ENCODE assay signal across 21 mouse cellular contexts in the genomic region with DNA sequence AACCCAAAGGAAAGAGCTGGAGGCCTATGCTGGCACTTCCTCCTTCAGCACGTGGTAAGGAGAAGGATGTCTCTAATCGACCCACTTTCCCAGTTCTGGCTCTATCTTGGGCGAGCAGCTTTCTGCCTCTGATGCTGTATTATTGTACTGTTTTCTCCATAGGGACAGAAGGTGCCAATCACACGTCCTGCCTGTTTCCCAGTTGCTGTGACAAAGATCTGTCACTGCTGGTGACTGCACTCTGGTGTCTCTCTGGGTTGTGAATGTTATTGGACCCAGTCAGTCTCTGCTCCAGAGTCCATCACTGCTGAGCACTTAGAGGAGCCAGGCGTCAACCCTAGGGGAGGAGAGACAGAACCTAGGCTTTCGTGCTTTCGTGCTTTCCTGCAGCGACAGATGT.
A peak's percentile ranks its signal among the peaks of the same experiment; 100 is the strongest.
DNase-seq lines count a peak whose midpoint lies in the region; ATAC-seq and TF ChIP-seq lines count a peak whose summit lies in the region.
"Had no signal": no experiment of that assay in that cellular context is flagged by ENCODE, and none has a peak within 500 bp of the region (broad histone marks: within the 10 kb centered on the region; RNA-seq: fewer than 3 reads in every experiment).

No protein-coding gene starts in this region.

- WGBS in embryonic facial prominence, embryonic 10.5 days = 60% methylated on average over 8 of the region's 8 CpGs
- 43% methylated on average over 8 of the region's 8 CpGs for WGBS in forebrain, postnatal 0 days

- H3K9ac ChIP-seq in forebrain, postnatal 0 days = no peak overlapping the region
- H3K9ac ChIP-seq: embryonic facial prominence, embryonic 15.5 days; hindbrain, embryonic 14.5 days had no signal

- no peak for TF ChIP-seq CTCF in forebrain, postnatal 0 days (IDR thresholded peaks at IDR 0.05; ENCODE audit: low read depth)

- no peaks in the 10 kb centered on the region for H3K9me3 ChIP-seq in embryonic facial prominence, embryonic 10.5 days
- H3K9me3 ChIP-seq in forebrain, postnatal 0 days (ENCODE audit: low read length) = no peaks in the 10 kb centered on the region
- H3K9me3 ChIP-seq: embryonic facial prominence, embryonic 15.5 days; heart, embryonic 10.5 days had no signal

- no peak overlapping the region for H3K4me3 ChIP-seq in embryonic facial prominence, embryonic 10.5 days
- no peak overlapping the region for H3K4me3 ChIP-seq in forebrain, postnatal 0 days (ENCODE audit: low read depth, low read length)
- H3K4me3 ChIP-seq: embryonic facial prominence, embryonic 15.5 days; erythroblast, embryonic 14.5 days; heart, embryonic 10.5 days had no signal

- no peak overlapping the region for H3K4me2 ChIP-seq in forebrain, postnatal 0 days (ENCODE audit: low read depth)
- H3K4me2 ChIP-seq: embryonic facial prominence, embryonic 15.5 days; hindbrain, embryonic 14.5 days had no signal

- no peak for DNase-seq in frontal cortex, adult 2 months (ENCODE audit: extremely low spot score in 1 of 2, low spot score in 1 of 2)
- peak; percentile 9 to 33 for DNase-seq in layer of hippocampus, postnatal 14 days (ENCODE audit: low spot score in 2 of 2)
- DNase-seq in layer of hippocampus, postnatal 25 days (ENCODE audit: extremely low spot score in 1 of 2, low spot score in 1 of 2) = no peak
- DNase-seq in embryonic facial prominence, embryonic 10.5 days (ENCODE audit: low spot score) = no peak
- DNase-seq in forebrain, postnatal 0 days = peak; percentile 30
- no peak for DNase-seq in lung, postnatal 4 days
- DNase-seq: adrenal gland, adult 2 months; adrenal gland, postnatal 25 days; cerebellum, adult 2 months; cerebellum, postnatal 10 days; gastrocnemius, postnatal 10 days; heart, adult 18-20 months; heart, postnatal 10 days; heart, postnatal 4 days had no signal

- peak; percentile 16; the same call in 1 of the 2 replicates for ATAC-seq in frontal cortex, adult (ENCODE audit: low TSS enrichment)
- ATAC-seq in forebrain, postnatal 0 days = peak; percentile 63
- ATAC-seq: inflammation-experienced regulatory T-cells, adult 6 months; intestine, postnatal 0 days had no signal

- H3K27ac ChIP-seq in embryonic facial prominence, embryonic 10.5 days (replicated peaks) = peak overlapping the region; percentile 48; the same call in 1 of the 2 replicates
- no peak overlapping the region for H3K27ac ChIP-seq in forebrain, postnatal 0 days (ENCODE audit: low read depth, low read length)
- H3K27ac ChIP-seq: embryonic facial prominence, embryonic 15.5 days; heart, embryonic 10.5 days; hindbrain, embryonic 14.5 days had no signal

- H3K36me3 ChIP-seq in embryonic facial prominence, embryonic 10.5 days (replicated peaks) = no peaks in the 10 kb centered on the region
- H3K36me3 ChIP-seq in forebrain, postnatal 0 days (ENCODE audit: insufficient read depth) = no peaks in the 10 kb centered on the region
- H3K36me3 ChIP-seq: embryonic facial prominence, embryonic 15.5 days; heart, embryonic 10.5 days had no signal

- H3K27me3 ChIP-seq in embryonic facial prominence, embryonic 10.5 days (replicated peaks; ENCODE audit: low read depth, poor library complexity, severe bottlenecking) = peaks cover 40% of the 10 kb centered on the region
- no peaks in the 10 kb centered on the region for H3K27me3 ChIP-seq in forebrain, postnatal 0 days (ENCODE audit: insufficient read depth, low read length)
- H3K27me3 ChIP-seq: embryonic facial prominence, embryonic 15.5 days had no signal

- H3K4me1 ChIP-seq in embryonic facial prominence, embryonic 10.5 days = peaks cover 36% of the 10 kb centered on the region
- peaks cover 13% of the 10 kb centered on the region; the same call in 1 of the 2 replicates for H3K4me1 ChIP-seq in forebrain, postnatal 0 days (ENCODE audit: insufficient read depth)
- H3K4me1 ChIP-seq: heart, embryonic 10.5 days had no signal

Comparison
In these comparisons a context has a peak if more than half of its experiments do, and no peak if none do; other contexts are left out.
1. DNase-seq: peak in layer of hippocampus, postnatal 14 days (2 of 2) and forebrain, postnatal 0 days (single experiment); none in frontal cortex, adult 2 months (0 of 2), layer of hippocampus, postnatal 25 days (0 of 2), embryonic facial prominence, embryonic 10.5 days (single experiment) and lung, postnatal 4 days (0 of 2).